Mouse (Mus musculus): ENCODE measurements around the gene Dek. TPM values are rescaled to one million over a fixed set of nuclear protein-coding genes. Genes with fewer than 3 reads are reported as not detected.
A peak's percentile ranks its signal among the peaks of the same experiment; 100 is the strongest.

Gene Dek
- polyA plus RNA-seq, 1 experiment: 18.9 TPM

DNA sequence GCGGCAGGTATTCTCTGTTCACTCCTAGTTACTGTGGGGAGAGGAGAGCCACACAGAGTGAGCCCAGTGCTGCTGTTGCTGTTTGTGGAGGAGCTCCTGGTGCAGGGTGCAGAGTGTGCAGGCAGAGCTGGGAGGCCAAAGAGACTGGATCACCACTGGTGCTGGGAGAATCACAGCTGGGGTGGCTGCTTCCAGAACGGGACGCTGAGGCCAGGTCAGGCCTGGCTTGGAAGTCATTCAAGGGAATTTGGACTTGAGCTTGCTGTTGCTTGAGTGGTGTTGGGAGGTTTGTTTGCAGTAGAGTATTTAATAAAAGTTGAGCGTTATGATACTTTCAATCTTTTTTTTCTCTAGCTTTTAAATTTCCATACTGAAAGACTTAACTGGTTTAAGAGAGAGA, 58.0 kb downstream of the Dek start:
- no peak for TF ChIP-seq POLR2A (IDR thresholded peaks at IDR 0.05; ENCODE audit: borderline replicate concordance, extremely low read depth, low read depth, low read length)
- WGBS: 63% methylated on average over 4 of the region's 4 CpGs
- peaks cover 7% of the 10 kb centered on the region for H3K4me1 ChIP-seq (ENCODE audit: control insufficient read depth, insufficient read depth, low read length)
- no peak for DNase-seq
- no peak overlapping the region for H3K4me3 ChIP-seq (replicated peaks; ENCODE audit: extremely low read depth, low read depth, low read length)

DNA sequence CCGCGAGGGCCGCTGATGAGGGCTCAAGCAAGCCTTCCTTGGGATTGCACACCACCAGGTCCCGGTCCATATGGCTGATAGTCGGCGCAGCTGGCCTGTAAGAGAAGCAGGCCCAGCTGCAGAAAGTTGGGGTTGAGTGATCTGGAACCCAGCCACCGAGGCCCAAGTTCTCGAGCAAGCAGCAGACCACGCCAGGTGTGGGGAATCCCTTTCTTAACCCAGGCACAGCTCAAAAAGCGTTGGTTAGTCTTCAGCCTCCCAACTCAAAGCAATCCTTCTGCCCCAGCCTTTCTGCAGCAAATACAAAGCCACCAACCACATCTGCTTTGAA, 61.4 kb downstream of the Dek start, which contains the start of gene Tpmt:
TSS of gene Tpmt (minus strand) at position 121 of the 331 bp plus-strand sequence.
- peak within 1 kb of the TSS; percentile 97 for H3K4me3 ChIP-seq (replicated peaks; ENCODE audit: extremely low read depth, low read depth, low read length)
- H3K4me1 ChIP-seq (ENCODE audit: control insufficient read depth, insufficient read depth, low read length): peaks cover 7% of the 10 kb centered on the region
- TF ChIP-seq POLR2A (IDR thresholded peaks at IDR 0.05; ENCODE audit: borderline replicate concordance, extremely low read depth, low read depth, low read length): no peak
- TF ChIP-seq CTCF (IDR thresholded peaks at IDR 0.05; ENCODE audit: insufficient read depth, low read length): no peak
- 24% methylated on average over 10 of the region's 10 CpGs for WGBS
- peak; percentile 10 for DNase-seq

DNA sequence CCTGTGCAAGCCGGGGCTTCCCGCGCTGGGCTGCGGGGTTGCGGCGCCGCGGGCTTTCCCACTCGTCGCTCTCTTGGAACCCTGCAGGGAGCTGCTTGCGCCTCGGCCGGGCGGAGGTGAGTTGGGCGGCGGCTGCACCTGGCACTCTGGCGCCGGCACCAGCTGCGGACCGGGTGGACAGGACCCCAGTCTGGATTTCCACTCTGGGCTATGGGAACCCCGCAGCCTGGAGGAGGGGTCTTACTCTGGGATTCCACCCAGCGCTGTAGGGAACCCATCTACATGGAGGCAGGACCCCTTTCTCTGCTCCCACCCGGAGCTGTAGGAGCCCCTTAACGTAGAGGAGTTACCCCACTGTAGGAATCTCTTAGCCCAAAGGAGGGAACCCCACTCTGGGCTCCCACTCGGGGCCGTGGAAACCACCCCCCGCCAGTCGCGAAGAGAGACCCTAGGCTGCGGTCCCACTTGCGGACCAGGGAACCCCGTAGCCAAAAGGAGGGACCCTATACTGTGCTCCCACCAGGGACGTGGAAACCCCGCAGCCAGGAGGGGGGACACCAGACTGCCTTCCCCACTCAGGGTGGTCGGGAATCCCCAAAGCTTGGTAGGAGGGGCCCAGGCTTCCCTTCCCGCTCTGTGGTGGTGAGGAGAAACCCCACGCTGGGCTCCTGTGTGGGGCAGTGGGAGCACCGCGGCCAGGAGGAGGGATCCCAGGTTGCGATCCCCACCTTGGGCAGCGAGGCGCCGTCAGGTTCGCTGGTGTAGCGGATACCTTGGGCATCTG, 62.0 kb downstream of the Dek start:
- peaks cover 7% of the 10 kb centered on the region for H3K4me1 ChIP-seq (ENCODE audit: control insufficient read depth, insufficient read depth, low read length)
- peak overlapping the region; percentile 97 for H3K4me3 ChIP-seq (replicated peaks; ENCODE audit: extremely low read depth, low read depth, low read length)
- no peak for DNase-seq
- WGBS: 2% methylated on average over 45 of the region's 45 CpGs
- TF ChIP-seq CTCF (IDR thresholded peaks at IDR 0.05; ENCODE audit: insufficient read depth, low read length): no peak
- TF ChIP-seq POLR2A (IDR thresholded peaks at IDR 0.05; ENCODE audit: borderline replicate concordance, extremely low read depth, low read depth, low read length): no peak

DNA sequence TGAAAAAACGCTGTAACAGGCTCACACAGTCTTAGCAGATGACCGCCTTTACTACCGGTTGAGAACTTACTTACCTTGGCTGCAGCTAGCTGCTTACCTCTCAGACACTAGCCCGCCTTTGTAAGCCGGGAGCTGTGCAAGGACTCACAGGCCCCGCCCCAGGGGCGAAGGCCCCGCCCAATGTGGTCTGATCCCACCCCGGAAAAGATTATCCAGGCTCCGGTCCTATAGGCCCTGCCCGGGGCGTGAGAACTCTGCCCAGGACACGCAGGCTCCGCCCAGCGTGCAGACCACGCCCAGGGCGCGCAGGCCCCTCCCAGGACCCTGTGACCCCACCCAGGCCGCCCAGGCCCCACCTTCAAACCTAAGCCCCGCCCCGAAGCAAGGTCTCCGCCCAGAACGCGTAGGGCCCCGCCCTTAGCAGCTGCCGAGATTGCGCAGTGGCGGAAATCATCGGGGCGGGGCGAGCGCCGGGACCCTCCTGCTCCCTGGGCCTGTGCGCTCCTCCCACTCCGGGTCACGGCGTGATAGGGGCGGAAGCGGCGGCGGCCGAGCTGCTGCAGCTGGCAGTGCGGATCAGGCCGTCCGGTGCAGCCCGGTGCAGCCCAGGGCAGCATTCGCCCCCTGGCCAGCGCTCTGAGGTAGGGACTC, 62.8 kb downstream of the Dek start, which contains the start of gene Kdm1b:
TSS of gene Kdm1b (plus strand) at position 470 of the 651 bp plus-strand sequence.
- Histone ChIP-seq H3K4me3 (replicated peaks; ENCODE audit: extremely low read depth, low read depth, low read length) (peak within 1 kb of the TSS; percentile 97), H3K4me1 (ENCODE audit: control insufficient read depth, insufficient read depth, low read length) (peaks cover 7% of the 10 kb centered on the region)
- TF ChIP-seq POLR2A (IDR thresholded peaks at IDR 0.05; ENCODE audit: borderline replicate concordance, extremely low read depth, low read depth, low read length) (peak; percentile 81), CTCF (IDR thresholded peaks at IDR 0.05; ENCODE audit: insufficient read depth, low read length) (no peak)
- under 1% methylated on average over 48 of the region's 48 CpGs for WGBS
- peak; percentile 98 for DNase-seq

DNA sequence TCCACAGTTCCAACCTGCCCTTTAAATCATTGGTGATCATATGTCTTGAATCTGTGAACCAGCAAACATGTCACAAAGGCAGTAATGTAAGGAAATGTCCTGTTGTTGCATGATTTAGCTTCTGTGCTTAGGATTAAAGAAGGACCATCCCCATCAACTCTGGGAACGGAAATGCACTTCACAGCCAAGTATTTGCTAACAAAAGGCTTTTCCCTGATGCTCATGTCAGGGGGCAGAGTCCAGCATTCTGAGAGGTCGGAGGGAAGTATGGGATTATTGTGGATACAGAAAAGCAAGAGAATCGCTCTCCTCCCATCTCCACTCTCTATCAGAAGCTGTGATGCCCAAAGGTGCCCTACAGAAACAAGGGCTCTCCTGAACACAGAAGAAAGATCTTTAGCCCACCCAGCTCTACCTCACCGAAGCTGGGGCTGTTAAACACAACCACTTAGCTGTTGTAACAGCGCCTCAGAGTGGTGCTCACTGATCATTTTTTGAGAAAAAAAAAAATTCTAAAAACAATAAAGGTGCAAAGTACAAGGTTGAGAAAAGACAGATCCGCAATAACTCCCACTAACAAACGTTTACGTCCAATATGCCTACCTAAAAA, 63.9 kb downstream of the Dek start:
- 44% methylated on average over 8 of the region's 8 CpGs for WGBS
- Histone ChIP-seq H3K4me3 (replicated peaks; ENCODE audit: extremely low read depth, low read depth, low read length) (no peak overlapping the region), H3K4me1 (ENCODE audit: control insufficient read depth, insufficient read depth, low read length) (peaks cover 5% of the 10 kb centered on the region)
- DNase-seq: no peak
- TF ChIP-seq POLR2A (IDR thresholded peaks at IDR 0.05; ENCODE audit: borderline replicate concordance, extremely low read depth, low read depth, low read length): no peak

DNA sequence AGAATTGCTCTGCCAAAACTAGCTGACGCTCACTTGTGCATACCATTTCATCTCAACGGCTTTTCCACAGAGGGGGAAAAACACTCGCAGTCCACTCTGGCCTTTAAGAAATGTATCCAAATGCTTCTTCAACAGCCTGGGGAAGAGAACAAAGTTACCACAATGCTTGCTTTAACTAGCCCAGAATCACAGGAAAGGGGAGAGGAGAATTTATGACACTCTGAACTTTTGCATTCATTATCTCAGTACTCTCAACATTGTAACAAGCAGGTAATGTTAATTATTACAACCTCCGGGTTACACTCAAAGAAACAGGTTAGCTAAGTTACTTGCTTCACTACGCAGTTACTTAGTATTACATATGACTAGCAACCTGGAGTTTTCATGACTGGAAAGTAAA, 65.9 kb downstream of the Dek start:
- TF ChIP-seq POLR2A (IDR thresholded peaks at IDR 0.05; ENCODE audit: borderline replicate concordance, extremely low read depth, low read depth, low read length) (no peak), CTCF (IDR thresholded peaks at IDR 0.05; ENCODE audit: insufficient read depth, low read length) (no peak)
- Histone ChIP-seq H3K4me3 (replicated peaks; ENCODE audit: extremely low read depth, low read depth, low read length) (no peak overlapping the region), H3K4me1 (ENCODE audit: control insufficient read depth, insufficient read depth, low read length) (peaks cover 5% of the 10 kb centered on the region)
- DNase-seq: no peak
- 89% methylated on average over 5 of the region's 5 CpGs for WGBS

DNA sequence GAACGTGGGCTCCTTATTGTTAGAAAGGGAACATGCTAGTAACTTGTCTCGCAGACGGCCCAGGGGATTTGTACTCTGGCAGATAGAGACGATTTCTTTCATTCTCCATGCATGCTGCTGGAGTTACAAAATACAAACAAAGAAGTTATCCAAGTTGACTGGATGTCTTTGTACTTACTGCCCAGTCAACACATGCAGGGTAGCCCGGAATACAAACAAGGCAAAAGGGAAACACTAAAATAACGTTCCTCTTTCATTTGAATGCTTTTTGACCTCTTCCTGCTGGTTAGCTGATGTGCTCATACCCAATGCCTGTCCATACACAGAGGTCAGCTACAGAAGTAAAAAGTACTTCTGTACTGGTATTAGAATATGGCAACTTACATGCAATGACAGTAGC, 68.1 kb downstream of the Dek start:
- Histone ChIP-seq H3K4me1 (ENCODE audit: control insufficient read depth, insufficient read depth, low read length) (no peaks in the 10 kb centered on the region), H3K4me3 (replicated peaks; ENCODE audit: extremely low read depth, low read depth, low read length) (no peak overlapping the region)
- DNase-seq: no peak
- TF ChIP-seq POLR2A (IDR thresholded peaks at IDR 0.05; ENCODE audit: borderline replicate concordance, extremely low read depth, low read depth, low read length) (no peak), CTCF (IDR thresholded peaks at IDR 0.05; ENCODE audit: insufficient read depth, low read length) (no peak)
- WGBS: 70% methylated on average over 6 of the region's 6 CpGs

Other genes with a start within 250 kb of the Dek start
- gene Kif13a, start 176.3 kb downstream of the Dek start, polyA plus RNA-seq (2012; rRNA removed): 39.9 and 52.3 TPM in 2 replicates
- 4.4 and 5.8 TPM in 2 replicates for gene Nhlrc1, start 91.4 kb downstream of the Dek start, polyA plus RNA-seq (2012; rRNA removed)
- gene Kdm1b, start 62.7 kb downstream of the Dek start, polyA plus RNA-seq (2012; rRNA removed): 7.7 and 9.7 TPM in 2 replicates
- gene Tpmt, start 61.5 kb downstream of the Dek start, polyA plus RNA-seq (2012; rRNA removed): 1.0 and 2.3 TPM in 2 replicates
- 15.8 and 20.9 TPM in 2 replicates for gene Rnf144b, start 16.5 kb upstream of the Dek start, polyA plus RNA-seq (2012; rRNA removed)

All from lung, adult 2 months (tissue).